Mouse (Mus musculus) MEL-GATA-1-ER (cell line): ENCODE measurements around the gene Pecam1.

Source experiments
- DNase-seq: peaks from one replicate; pipeline ENCODE4 v3.0.0-alpha.2; 2012; ENCODE audit warnings: low read depth; ENCODE audit errors: extremely low read depth

Pecam1 gene

GRCm38 (mm10) chr11:106699083-106699482 is 51.3 kb downstream of the Pecam1 start:
- no peak for DNase-seq

- DNase-seq: no peak
These were observed 52.1 kb downstream of the Pecam1 start for GRCm38 (mm10) chr11:106698289-106698688.

DNA sequence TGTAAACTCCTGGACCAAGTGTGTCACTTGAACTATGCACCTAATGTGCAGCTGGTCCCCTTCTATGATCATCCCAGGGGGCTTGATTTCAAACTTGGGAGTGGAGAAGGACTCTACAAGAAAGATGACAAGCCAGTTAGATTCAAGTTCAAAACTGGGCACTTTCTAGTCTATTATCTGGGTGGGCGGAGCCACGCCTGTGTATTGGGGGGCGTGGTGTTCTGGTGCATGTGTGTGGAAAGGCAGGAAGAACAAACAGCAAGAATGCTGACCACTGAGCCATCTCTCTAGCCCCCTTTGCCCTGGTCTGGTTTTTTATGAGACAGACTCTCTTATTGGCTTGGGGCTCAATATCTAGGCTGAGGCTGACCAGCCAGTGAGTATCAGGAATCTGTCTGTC is 54.5 kb downstream of the Pecam1 start:
- no peak for DNase-seq

DNA sequence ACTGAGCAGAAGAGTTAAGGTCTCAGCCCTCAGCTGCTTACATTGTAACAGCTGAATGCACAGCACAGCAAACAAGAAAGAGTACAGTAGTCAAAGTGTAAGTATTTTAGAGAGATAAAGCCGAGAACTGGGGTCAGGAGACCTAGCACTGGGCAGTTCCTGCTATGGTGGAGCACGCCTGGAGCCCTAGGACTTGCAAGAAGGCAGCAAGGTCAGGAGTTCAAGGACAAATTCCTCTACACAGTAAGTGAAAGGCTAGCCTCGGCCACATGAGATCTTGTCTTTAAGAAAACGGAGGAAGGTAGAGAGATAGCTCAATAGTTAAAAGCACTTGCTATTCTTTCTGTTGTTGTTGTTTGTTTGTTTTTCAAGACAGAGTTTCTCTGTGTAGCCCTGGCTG is 57.5 kb downstream of the Pecam1 start:
- no peak for DNase-seq

DNA sequence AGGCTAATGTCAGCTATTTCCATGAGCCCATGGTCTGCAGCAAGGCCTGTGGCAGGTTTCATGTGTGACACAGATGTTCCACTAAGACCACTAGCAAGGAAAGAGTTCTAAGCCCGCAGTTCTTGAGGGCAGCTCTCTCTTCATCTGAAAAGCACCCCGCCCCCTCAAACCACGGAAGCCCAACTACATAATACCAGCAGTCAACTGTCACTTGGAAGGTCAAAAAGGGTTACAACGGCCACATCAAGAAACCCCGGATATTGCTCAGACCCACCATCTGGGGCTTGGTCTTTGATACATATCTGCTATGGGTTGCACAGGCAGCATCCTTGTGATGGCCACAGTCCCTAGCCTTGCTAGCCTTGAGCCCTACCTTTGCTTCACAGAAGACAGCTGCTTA is 62.1 kb downstream of the Pecam1 start:
- DNase-seq: no peak

- no peak for DNase-seq
These were observed 63.1 kb downstream of the Pecam1 start for GRCm38 (mm10) chr11:106687293-106687692.

DNA sequence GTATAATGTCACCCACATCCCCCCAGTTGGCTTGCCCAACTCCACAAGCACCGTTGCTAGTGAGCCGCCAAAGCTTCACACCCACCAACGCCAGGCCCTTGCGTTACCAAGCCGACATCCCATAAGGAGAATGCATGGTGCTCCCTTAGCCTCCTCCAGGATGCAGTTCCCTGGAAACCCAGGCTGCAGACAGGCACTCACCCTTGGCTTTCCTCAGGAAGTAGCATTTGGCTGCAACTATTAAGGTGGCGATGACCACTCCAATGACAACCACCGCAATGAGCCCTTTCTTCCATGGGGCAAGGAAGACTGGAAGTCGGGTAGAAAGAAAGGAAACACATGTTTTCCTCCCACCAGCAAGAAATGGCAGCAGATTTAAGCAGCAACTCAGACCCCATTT is 66.4 kb downstream of the Pecam1 start:
- DNase-seq: no peak

GRCm38 (mm10) chr11:106683345-106683744 is 67.1 kb downstream of the Pecam1 start:
- DNase-seq: no peak

GRCm38 (mm10) chr11:106681138-106681537 is 69.3 kb downstream of the Pecam1 start:
- no peak for DNase-seq

DNA sequence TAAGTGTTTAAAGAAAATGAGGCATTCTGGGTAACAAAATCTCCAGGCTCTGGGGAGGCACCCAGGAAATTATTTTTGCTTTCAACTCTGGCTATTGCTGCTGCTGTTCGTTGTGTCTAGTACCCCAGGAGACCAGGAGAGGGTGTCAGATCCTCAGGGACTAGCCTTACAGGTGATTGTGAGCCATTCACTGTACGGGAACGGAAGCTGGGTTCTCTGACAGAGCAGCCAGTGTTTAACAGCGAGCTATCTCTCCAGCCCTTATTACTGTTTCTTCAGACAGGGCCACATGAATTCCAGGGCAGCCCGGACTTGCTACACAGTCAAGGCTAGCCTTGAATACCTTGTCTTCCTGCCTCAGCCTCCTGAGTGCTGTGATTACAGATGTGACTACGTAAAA is 70.6 kb downstream of the Pecam1 start:
- DNase-seq: no peak

DNA sequence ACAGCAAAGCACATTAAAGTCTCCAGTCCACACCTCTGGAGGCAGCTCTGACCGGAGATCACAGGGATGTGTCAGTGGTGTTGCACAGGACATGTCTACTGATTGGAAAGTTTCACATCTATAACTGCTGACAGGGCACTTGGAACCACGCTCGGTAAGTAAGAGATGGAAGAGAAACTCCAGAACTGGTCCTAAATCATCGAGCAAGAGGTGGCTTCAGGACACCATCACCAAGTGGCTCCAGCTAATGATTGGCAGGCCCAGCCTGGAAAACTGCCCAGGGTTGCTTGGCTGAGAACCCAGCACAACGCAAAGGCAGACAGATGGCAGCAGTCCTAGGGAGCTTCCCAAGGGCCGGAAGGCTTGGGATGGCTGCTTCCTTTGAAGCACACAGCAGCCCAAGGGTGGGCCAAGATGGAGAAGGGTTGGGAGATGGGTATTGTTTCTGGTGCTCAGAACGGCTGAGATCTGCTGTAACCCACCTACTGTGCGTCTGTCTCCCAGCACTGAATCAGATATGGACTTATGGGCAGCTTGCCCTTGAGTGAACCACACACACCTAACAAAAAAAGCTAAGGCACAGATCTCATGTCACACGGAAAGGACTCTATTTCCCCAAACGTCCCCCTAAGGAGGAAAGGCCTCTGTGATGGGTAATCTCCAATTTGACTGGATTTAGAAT is 72.4 kb downstream of the Pecam1 start:
- DNase-seq: no peak

DNA sequence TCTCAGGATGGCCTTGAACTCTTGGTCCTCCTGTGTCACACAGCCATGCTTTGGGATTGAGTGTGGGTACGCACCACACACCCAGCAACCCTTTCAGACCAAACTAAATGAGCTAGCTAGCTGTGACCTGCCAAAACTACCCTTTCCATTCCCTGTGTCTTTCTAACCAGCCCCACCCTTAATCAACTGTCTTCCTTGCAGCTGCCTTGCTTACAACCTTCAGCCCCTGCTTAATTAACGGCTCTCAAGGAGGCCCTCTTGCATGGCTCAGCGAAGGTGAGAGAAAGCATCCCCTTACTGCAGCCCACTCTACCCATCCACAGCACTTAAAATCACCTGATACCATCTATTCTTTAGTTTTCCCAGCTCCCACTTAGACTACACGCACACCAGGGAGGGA is 73.1 kb downstream of the Pecam1 start:
- no peak for DNase-seq

GRCm38 (mm10) chr11:106675875-106676274 is 74.6 kb downstream of the Pecam1 start:
- DNase-seq: no peak

GRCm38 (mm10) chr11:106675201-106675726 is 75.2 kb downstream of the Pecam1 start:
- peak; percentile 82 for DNase-seq

- no peak for DNase-seq
These were observed 75.7 kb downstream of the Pecam1 start for GRCm38 (mm10) chr11:106674612-106675153.

- no peak for DNase-seq
These were observed 76.5 kb downstream of the Pecam1 start for GRCm38 (mm10) chr11:106673727-106674611.

DNA sequence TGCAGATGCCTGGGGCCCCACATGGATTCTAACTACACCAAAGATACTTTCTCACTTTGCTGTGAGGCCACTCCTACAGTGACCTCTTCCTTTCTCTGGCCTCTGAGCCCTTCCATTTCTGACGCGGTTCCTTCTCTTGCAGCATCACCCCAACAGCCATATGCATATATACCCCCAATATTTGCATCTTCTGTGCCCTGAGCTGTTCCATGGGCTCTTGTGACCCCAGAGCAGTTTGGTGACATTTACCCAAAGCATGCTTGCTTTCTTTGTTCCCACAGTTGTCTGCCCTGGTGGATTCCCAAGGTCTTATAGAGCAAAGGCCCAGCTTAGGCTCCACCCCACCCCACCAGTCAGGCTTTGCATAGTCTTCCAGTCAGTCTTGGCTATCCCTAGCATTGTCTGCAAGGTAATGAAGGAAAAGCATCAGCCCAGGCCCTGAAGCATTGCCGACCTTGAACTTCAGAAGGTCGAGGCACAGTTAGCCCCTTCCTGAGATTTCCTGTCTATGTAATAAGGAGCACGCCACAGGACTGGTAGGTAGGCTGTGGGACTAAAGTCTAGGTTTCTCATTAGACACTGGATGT is 77.4 kb downstream of the Pecam1 start:
- no peak for DNase-seq

GRCm38 (mm10) chr11:106671801-106672200 is 78.6 kb downstream of the Pecam1 start:
- no peak for DNase-seq

DNA sequence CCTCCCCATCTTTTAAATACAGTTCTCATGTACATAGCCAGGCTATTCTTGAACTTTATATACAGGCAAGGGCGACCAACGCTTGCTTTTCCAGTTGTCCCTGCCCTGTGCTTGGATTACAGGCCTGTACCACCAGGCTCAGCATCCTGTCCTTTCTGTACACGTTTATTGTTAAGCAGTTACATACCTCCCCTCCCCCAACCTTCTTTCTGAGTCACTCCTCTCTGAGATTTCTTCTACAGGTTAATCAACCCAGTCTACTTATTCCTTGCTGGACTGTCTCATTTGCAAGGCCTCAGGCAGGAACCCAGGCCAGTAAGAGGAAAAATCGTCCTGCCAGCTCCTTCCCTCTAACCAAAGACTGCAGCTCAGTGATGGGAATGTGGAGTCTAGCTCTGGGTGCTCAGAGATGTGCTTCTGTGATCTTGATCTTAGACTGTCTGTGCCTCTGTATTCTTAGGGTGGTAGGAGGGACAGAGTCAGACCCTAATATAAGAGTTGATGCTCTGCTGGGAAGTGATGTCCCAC is 79.4 kb downstream of the Pecam1 start:
- DNase-seq: no peak

GRCm38 (mm10) chr11:106670266-106670665 is 80.2 kb downstream of the Pecam1 start:
- DNase-seq: no peak

DNA sequence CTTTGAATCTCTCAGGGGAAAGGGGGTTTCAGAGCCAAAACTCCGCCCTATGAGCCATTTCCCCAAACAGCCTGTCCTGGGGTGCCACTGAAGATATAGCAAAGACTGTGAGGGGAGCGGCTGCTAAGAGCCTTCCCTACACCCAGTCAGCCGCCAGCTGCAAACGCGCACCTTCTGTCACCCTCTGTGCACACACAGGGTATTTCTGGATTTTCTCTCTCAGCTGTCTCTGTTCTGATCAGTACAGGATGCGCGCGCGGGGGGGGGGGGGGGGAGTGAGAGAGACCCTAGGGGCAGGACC is 80.6 kb downstream of the Pecam1 start:
- peak; percentile 75 for DNase-seq
